Mouse (Mus musculus): ENCODE results near the gene Hs3st5. TPM values are rescaled to one million over a fixed set of nuclear protein-coding genes. Genes with fewer than 3 reads are reported as not detected.
A peak's percentile ranks its signal among the peaks of the same experiment; 100 is the strongest.

Hs3st5 gene
- polyA plus RNA-seq, 1 experiment from 2014 or later: 2.9 TPM

GRCm38 (mm10) chr10:36791771-36792170, 285.2 kb downstream of the Hs3st5 start:
- 0 out of 2 replicates have a peak, but pooled peaks have one; percentile 33 for ATAC-seq (ENCODE audit: insufficient number of reproducible peaks, insufficient read depth, low FRiP score, low read depth)
- Histone ChIP-seq H3K27me3 (ENCODE audit: control insufficient read depth, insufficient read depth, low read length) (no peaks in the 10 kb centered on the region), H3K9me3 (ENCODE audit: control insufficient read depth, low read depth, low read length) (no peaks in the 10 kb centered on the region), H3K4me1 (ENCODE audit: control insufficient read depth, insufficient read depth, low read length) (no peaks in the 10 kb centered on the region), H3K4me3 (ENCODE audit: low read depth, low read length) (no peak overlapping the region), H3K9ac (replicated peaks; ENCODE audit: low read depth, low read length) (no peak overlapping the region), H3K36me3 (ENCODE audit: control insufficient read depth, insufficient read depth, low read length) (no peaks in the 10 kb centered on the region), H3K27ac (ENCODE audit: low read length) (no peak overlapping the region), H3K4me2 (replicated peaks; ENCODE audit: low read depth, low read length) (no peak overlapping the region)
- WGBS: 28% methylated on average over 2 of the region's 2 CpGs

- H3K4me1 ChIP-seq (ENCODE audit: control insufficient read depth, insufficient read depth, low read length): no peaks in the 10 kb centered on the region
- no peaks in the 10 kb centered on the region for H3K36me3 ChIP-seq (ENCODE audit: control insufficient read depth, insufficient read depth, low read length)
- no peaks in the 10 kb centered on the region for H3K9me3 ChIP-seq (ENCODE audit: control insufficient read depth, low read depth, low read length)
- H3K9ac ChIP-seq (replicated peaks; ENCODE audit: low read depth, low read length): no peak overlapping the region
- no peak overlapping the region for H3K27ac ChIP-seq (ENCODE audit: low read length)
- no peaks in the 10 kb centered on the region for H3K27me3 ChIP-seq (ENCODE audit: control insufficient read depth, insufficient read depth, low read length)
- ATAC-seq (ENCODE audit: insufficient number of reproducible peaks, insufficient read depth, low FRiP score, low read depth): 0 out of 2 replicates have a peak, but pooled peaks have one; percentile 37
- H3K4me2 ChIP-seq (replicated peaks; ENCODE audit: low read depth, low read length): no peak overlapping the region
- no peak overlapping the region for H3K4me3 ChIP-seq (ENCODE audit: low read depth, low read length)
Measured at GRCm38 (mm10) chr10:36795311-36795710, 288.7 kb downstream of the Hs3st5 start.

GRCm38 (mm10) chr10:36800925-36801482, 294.4 kb downstream of the Hs3st5 start:
- no peaks in the 10 kb centered on the region for H3K36me3 ChIP-seq (ENCODE audit: control insufficient read depth, insufficient read depth, low read length)
- H3K4me1 ChIP-seq (ENCODE audit: control insufficient read depth, insufficient read depth, low read length): no peaks in the 10 kb centered on the region
- 29% methylated on average over 2 of the region's 2 CpGs for WGBS
- no peak overlapping the region for H3K27ac ChIP-seq (ENCODE audit: low read length)
- H3K9ac ChIP-seq (replicated peaks; ENCODE audit: low read depth, low read length): no peak overlapping the region
- no peak for ATAC-seq (ENCODE audit: insufficient number of reproducible peaks, insufficient read depth, low FRiP score, low read depth)
- no peaks in the 10 kb centered on the region for H3K9me3 ChIP-seq (ENCODE audit: control insufficient read depth, low read depth, low read length)
- no peak overlapping the region for H3K4me2 ChIP-seq (replicated peaks; ENCODE audit: low read depth, low read length)
- H3K27me3 ChIP-seq (ENCODE audit: control insufficient read depth, insufficient read depth, low read length): no peaks in the 10 kb centered on the region
- no peak overlapping the region for H3K4me3 ChIP-seq (ENCODE audit: low read depth, low read length)

GRCm38 (mm10) chr10:36803705-36804104, 297.1 kb downstream of the Hs3st5 start:
- Histone ChIP-seq H3K27me3 (ENCODE audit: control insufficient read depth, insufficient read depth, low read length) (no peaks in the 10 kb centered on the region), H3K36me3 (ENCODE audit: control insufficient read depth, insufficient read depth, low read length) (no peaks in the 10 kb centered on the region), H3K4me2 (replicated peaks; ENCODE audit: low read depth, low read length) (no peak overlapping the region), H3K27ac (ENCODE audit: low read length) (no peak overlapping the region), H3K4me1 (ENCODE audit: control insufficient read depth, insufficient read depth, low read length) (no peaks in the 10 kb centered on the region), H3K9me3 (ENCODE audit: control insufficient read depth, low read depth, low read length) (no peaks in the 10 kb centered on the region), H3K9ac (replicated peaks; ENCODE audit: low read depth, low read length) (no peak overlapping the region), H3K4me3 (ENCODE audit: low read depth, low read length) (no peak overlapping the region)
- ATAC-seq (ENCODE audit: insufficient number of reproducible peaks, insufficient read depth, low FRiP score, low read depth): no peak
- 24% methylated on average over 2 of the region's 2 CpGs for WGBS

GRCm38 (mm10) chr10:36805265-36805664, 298.7 kb downstream of the Hs3st5 start:
- H3K4me1 ChIP-seq (ENCODE audit: control insufficient read depth, insufficient read depth, low read length): no peaks in the 10 kb centered on the region
- 68% methylated on average over 4 of the region's 4 CpGs for WGBS

GRCm38 (mm10) chr10:36805788-36806187, 299.2 kb downstream of the Hs3st5 start:
- no peak for ATAC-seq (ENCODE audit: insufficient number of reproducible peaks, insufficient read depth, low FRiP score, low read depth)
- Histone ChIP-seq H3K9me3 (ENCODE audit: control insufficient read depth, low read depth, low read length) (no peaks in the 10 kb centered on the region), H3K27ac (ENCODE audit: low read length) (no peak overlapping the region), H3K4me1 (ENCODE audit: control insufficient read depth, insufficient read depth, low read length) (no peaks in the 10 kb centered on the region), H3K27me3 (ENCODE audit: control insufficient read depth, insufficient read depth, low read length) (no peaks in the 10 kb centered on the region), H3K36me3 (ENCODE audit: control insufficient read depth, insufficient read depth, low read length) (no peaks in the 10 kb centered on the region), H3K9ac (replicated peaks; ENCODE audit: low read depth, low read length) (no peak overlapping the region), H3K4me2 (replicated peaks; ENCODE audit: low read depth, low read length) (no peak overlapping the region), H3K4me3 (ENCODE audit: low read depth, low read length) (no peak overlapping the region)
- WGBS: 85% methylated on average over 5 of the region's 5 CpGs

More at GRCm38 (mm10) chr10:36805265-36805664, 298.7 kb downstream of the Hs3st5 start:
- Histone ChIP-seq H3K9me3 (ENCODE audit: control insufficient read depth, low read depth, low read length) (no peaks in the 10 kb centered on the region), H3K4me3 (ENCODE audit: low read depth, low read length) (no peak overlapping the region), H3K27me3 (ENCODE audit: control insufficient read depth, insufficient read depth, low read length) (no peaks in the 10 kb centered on the region), H3K9ac (replicated peaks; ENCODE audit: low read depth, low read length) (no peak overlapping the region), H3K4me2 (replicated peaks; ENCODE audit: low read depth, low read length) (no peak overlapping the region), H3K27ac (ENCODE audit: low read length) (no peak overlapping the region), H3K36me3 (ENCODE audit: control insufficient read depth, insufficient read depth, low read length) (no peaks in the 10 kb centered on the region)
- no peak for ATAC-seq (ENCODE audit: insufficient number of reproducible peaks, insufficient read depth, low FRiP score, low read depth)

GRCm38 (mm10) chr10:36807007-36807406, 300.4 kb downstream of the Hs3st5 start:
- H3K4me2 ChIP-seq (replicated peaks; ENCODE audit: low read depth, low read length): no peak overlapping the region
- 66% methylated on average over 5 of the region's 5 CpGs for WGBS
- no peak overlapping the region for H3K9ac ChIP-seq (replicated peaks; ENCODE audit: low read depth, low read length)
- ATAC-seq (ENCODE audit: insufficient number of reproducible peaks, insufficient read depth, low FRiP score, low read depth): no peak
- H3K27ac ChIP-seq (ENCODE audit: low read length): no peak overlapping the region
- H3K9me3 ChIP-seq (ENCODE audit: control insufficient read depth, low read depth, low read length): no peaks in the 10 kb centered on the region
- no peaks in the 10 kb centered on the region for H3K36me3 ChIP-seq (ENCODE audit: control insufficient read depth, insufficient read depth, low read length)
- H3K4me1 ChIP-seq (ENCODE audit: control insufficient read depth, insufficient read depth, low read length): no peaks in the 10 kb centered on the region
- H3K4me3 ChIP-seq (ENCODE audit: low read depth, low read length): no peak overlapping the region
- H3K27me3 ChIP-seq (ENCODE audit: control insufficient read depth, insufficient read depth, low read length): no peaks in the 10 kb centered on the region

- Histone ChIP-seq H3K36me3 (ENCODE audit: control insufficient read depth, insufficient read depth, low read length) (no peaks in the 10 kb centered on the region), H3K9me3 (ENCODE audit: control insufficient read depth, low read depth, low read length) (no peaks in the 10 kb centered on the region), H3K27ac (ENCODE audit: low read length) (no peak overlapping the region), H3K27me3 (ENCODE audit: control insufficient read depth, insufficient read depth, low read length) (no peaks in the 10 kb centered on the region), H3K4me3 (ENCODE audit: low read depth, low read length) (no peak overlapping the region), H3K4me2 (replicated peaks; ENCODE audit: low read depth, low read length) (no peak overlapping the region), H3K4me1 (ENCODE audit: control insufficient read depth, insufficient read depth, low read length) (no peaks in the 10 kb centered on the region), H3K9ac (replicated peaks; ENCODE audit: low read depth, low read length) (no peak overlapping the region)
- no peak for ATAC-seq (ENCODE audit: insufficient number of reproducible peaks, insufficient read depth, low FRiP score, low read depth)
Measured at GRCm38 (mm10) chr10:36818867-36819266, 312.3 kb downstream of the Hs3st5 start.

- Histone ChIP-seq H3K4me3 (ENCODE audit: low read depth, low read length) (no peak overlapping the region), H3K27me3 (ENCODE audit: control insufficient read depth, insufficient read depth, low read length) (no peaks in the 10 kb centered on the region), H3K27ac (ENCODE audit: low read length) (no peak overlapping the region), H3K4me1 (ENCODE audit: control insufficient read depth, insufficient read depth, low read length) (no peaks in the 10 kb centered on the region), H3K4me2 (replicated peaks; ENCODE audit: low read depth, low read length) (no peak overlapping the region), H3K9me3 (ENCODE audit: control insufficient read depth, low read depth, low read length) (no peaks in the 10 kb centered on the region), H3K9ac (replicated peaks; ENCODE audit: low read depth, low read length) (no peak overlapping the region), H3K36me3 (ENCODE audit: control insufficient read depth, insufficient read depth, low read length) (no peaks in the 10 kb centered on the region)
- ATAC-seq (ENCODE audit: insufficient number of reproducible peaks, insufficient read depth, low FRiP score, low read depth): no peak
- WGBS: 79% methylated on average over 3 of the region's 3 CpGs
Measured at GRCm38 (mm10) chr10:36829079-36829478, 322.5 kb downstream of the Hs3st5 start.

Data from stomach, embryonic 14.5 days (tissue).